Mouse (Mus musculus) lung, embryonic 16.5 days (tissue): ENCODE measurements around the gene Mkrn2. TPM values are rescaled to one million over a fixed set of nuclear protein-coding genes. Genes with fewer than 3 reads are reported as not detected.
"Not testable (repeated sequence)": the region's sequence is repeated elsewhere in the genome, so short reads cannot be mapped to it uniquely, and the experiment has no call there.

ENCODE experiments used
- ATAC-seq: fragments of 200-750 bp; cut with Nextera tagmentation; 2 replicates; pipeline ENCODE4 v1.8.0; 2017; ENCODE audit warnings: low read depth, mild to moderate bottlenecking, moderate library complexity
- H3K27ac ChIP-seq: fragments of 300-500 bp; sonication (generic); 2 replicates; pipeline ENCODE4 v1.5.1; 2014; ENCODE audit warnings: mild to moderate bottlenecking, control low read depth, low read length
- H3K27me3 ChIP-seq: fragments of 300-500 bp; sonication (generic); 2 replicates; pipeline ENCODE4 v1.6.1; 2014; ENCODE audit warnings: low read depth, low read length, mixed read lengths; ENCODE audit not compliant: control insufficient read depth, insufficient read depth
- H3K36me3 ChIP-seq: fragments of 300-500 bp; sonication (generic); 2 replicates; pipeline ENCODE4 v1.6.1; 2014; ENCODE audit warnings: low read length; ENCODE audit not compliant: control insufficient read depth, insufficient read depth
- H3K4me1 ChIP-seq: fragments of 300-500 bp; sonication (generic); replicated peaks from 2 replicates; pipeline ENCODE4 v1.6.1; 2014; ENCODE audit warnings: low read length, mixed read lengths; ENCODE audit not compliant: control insufficient read depth, insufficient read depth
- H3K4me2 ChIP-seq: fragments of 300-500 bp; sonication (generic); 2 replicates; pipeline ENCODE4 v1.6.1; 2014; ENCODE audit warnings: low read depth, low read length, control low read depth
- H3K4me3 ChIP-seq: fragments of 300-500 bp; sonication (generic); 2 replicates; pipeline ENCODE4 v1.5.1; 2014; ENCODE audit warnings: mild to moderate bottlenecking, low read length, control low read depth
- H3K9ac ChIP-seq: fragments of 300-500 bp; sonication (generic); 2 replicates; pipeline ENCODE4 v1.6.1; 2014; ENCODE audit warnings: low read length, control low read depth
- H3K9me3 ChIP-seq: fragments of 300-500 bp; sonication (generic); 2 replicates; pipeline ENCODE4 v1.6.1; 2016; ENCODE audit warnings: low read length; ENCODE audit not compliant: control insufficient read depth
- WGBS: fragments of 180-500 bp; shearing (Covaris S2); extraction: QIAGEN DNeasy Blood & Tissue Kit; methylation state at CpG from one replicate; pipeline ENCODE4 v1.1.7; 2014; 5-methylcytosine and 5-hydroxymethylcytosine counted together
- polyA plus RNA-seq: library from polyadenylated mRNA; unstranded; fragments of >200 nt; fragmentation: Nextera tagmentation; extraction: Ambion mirVana; gene quantifications from 2 replicates; pipeline ENCODE4 v1.2.1, GENCODE M21; 2015

Gene Mkrn2
- polyA plus RNA-seq, 1 experiment from 2014 or later: 27.1 TPM

DNA sequence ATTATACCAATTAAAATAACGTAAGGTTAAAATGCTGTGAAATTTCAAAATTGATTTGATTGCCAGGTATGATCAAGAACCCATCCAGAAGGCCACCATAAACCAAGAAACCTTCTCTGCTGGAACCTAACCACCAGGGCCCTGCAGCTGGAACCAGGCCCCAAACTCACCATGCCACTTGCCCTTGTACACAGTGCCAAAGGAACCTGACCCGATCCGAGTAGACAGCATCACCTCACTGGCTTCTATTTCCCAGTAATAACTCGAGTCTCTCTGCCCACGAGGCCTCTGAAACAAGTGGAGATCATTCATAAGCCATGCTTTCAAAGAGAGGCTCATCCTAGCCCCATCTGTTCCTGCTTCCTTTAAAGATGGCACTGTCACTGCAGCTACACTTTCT is 24.4 kb downstream of the Mkrn2 start:
- Histone ChIP-seq H3K4me3 (no peak overlapping the region), H3K9me3 (no peaks in the 10 kb centered on the region), H3K36me3 (peaks cover 45% of the 10 kb centered on the region), H3K27ac (no peak overlapping the region), H3K27me3 (no peaks in the 10 kb centered on the region), H3K9ac (no peak overlapping the region), H3K4me2 (no peak overlapping the region), H3K4me1 (no peaks in the 10 kb centered on the region)
- no peak for ATAC-seq
- WGBS: 88% methylated on average over 5 of the region's 5 CpGs

DNA sequence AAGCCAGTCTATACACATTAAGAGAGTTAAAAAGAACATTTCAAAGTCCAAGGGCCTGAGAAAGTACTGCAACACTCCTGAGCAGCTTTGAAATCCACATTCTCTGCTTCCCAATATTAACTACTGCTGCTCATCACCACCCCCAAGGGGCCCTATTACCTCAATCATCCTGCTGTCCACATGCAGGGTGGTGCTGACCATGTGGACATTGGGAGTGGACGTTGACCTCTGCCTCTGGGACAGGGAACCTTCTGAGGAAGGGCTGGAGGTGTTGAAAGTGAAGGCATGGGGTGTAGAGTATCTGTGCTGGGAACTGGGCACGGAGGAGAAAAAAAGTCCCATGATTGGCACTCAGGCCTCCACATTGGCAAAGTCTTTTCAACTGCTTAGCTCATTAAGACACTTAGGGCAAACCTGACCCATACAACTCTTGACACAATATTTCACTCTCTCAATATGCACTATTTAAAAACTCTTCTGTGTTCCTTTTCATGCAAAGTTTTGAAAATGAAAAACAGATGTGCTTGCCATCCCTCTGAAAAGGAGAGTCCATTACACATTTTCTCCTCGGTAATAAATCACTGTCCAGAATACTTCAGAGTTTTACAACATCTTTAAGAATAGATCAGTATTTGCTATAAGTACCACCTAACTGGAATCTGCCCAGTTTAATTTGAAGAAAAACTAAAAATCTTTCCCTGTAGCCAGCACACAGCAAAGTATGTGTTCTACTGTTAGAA is 29.5 kb downstream of the Mkrn2 start:
- H3K36me3 ChIP-seq: peaks cover 33% of the 10 kb centered on the region
- no peak overlapping the region for H3K4me3 ChIP-seq
- ATAC-seq: no peak
- no peak overlapping the region for H3K9ac ChIP-seq
- H3K27me3 ChIP-seq: no peaks in the 10 kb centered on the region
- H3K4me2 ChIP-seq: no peak overlapping the region
- no peaks in the 10 kb centered on the region for H3K4me1 ChIP-seq
- 86% methylated on average over 3 of the region's 3 CpGs for WGBS
- H3K9me3 ChIP-seq: no peaks in the 10 kb centered on the region
- no peak overlapping the region for H3K27ac ChIP-seq

DNA sequence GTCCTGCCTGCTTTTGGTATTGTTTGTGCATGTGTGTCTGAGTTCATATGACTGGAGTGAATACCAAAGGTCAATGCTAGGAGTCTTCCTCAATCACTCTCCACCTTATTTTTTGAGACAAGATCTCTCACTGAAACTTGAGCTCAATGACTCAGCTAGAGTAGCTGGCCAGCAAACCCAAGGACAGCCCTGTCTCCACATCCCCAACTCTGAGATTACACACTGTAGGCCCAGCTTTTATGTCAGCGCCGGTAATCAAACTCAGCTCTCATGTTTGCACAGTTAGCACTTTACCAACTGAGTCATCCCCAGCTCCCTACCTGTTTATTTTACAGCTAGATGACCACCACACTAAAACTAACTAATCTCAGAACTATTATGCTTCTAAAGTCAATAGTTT is 32.3 kb downstream of the Mkrn2 start:
- Histone ChIP-seq H3K27me3 (no peaks in the 10 kb centered on the region), H3K9me3 (no peaks in the 10 kb centered on the region), H3K4me3 (no peak overlapping the region), H3K9ac (no peak overlapping the region), H3K4me1 (no peaks in the 10 kb centered on the region), H3K4me2 (no peak overlapping the region), H3K27ac (no peak overlapping the region), H3K36me3 (peaks cover 32% of the 10 kb centered on the region)
- WGBS: 70% methylated on average over 2 of the region's 2 CpGs
- ATAC-seq: no peak

DNA sequence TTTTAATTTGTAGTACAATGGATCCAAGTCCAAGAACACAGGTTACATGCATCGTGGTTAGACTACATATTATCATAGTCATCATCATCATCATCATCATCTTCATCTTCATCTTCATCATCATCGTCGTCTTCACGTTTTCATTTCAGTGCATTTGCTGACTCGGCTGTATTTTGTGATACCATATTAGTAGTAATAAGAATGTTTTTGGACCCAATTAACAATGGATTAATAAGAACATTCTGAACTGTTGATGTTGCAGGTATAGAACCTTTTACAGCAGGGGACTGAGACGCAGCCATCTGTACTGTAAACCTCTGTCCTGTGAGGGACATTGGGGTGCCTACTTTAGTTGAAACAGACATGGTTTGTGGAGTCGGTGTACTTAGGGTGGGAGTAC is 36.5 kb downstream of the Mkrn2 start:
- H3K4me2 ChIP-seq, H3K27me3 ChIP-seq, H3K27ac ChIP-seq, ATAC-seq, H3K9me3 ChIP-seq, H3K9ac ChIP-seq, H3K4me1 ChIP-seq, H3K4me3 ChIP-seq: not testable (repeated sequence)
- WGBS: 94% methylated on average over 7 of the region's 7 CpGs
- H3K36me3 ChIP-seq: peaks cover 25% of the 10 kb centered on the region

DNA sequence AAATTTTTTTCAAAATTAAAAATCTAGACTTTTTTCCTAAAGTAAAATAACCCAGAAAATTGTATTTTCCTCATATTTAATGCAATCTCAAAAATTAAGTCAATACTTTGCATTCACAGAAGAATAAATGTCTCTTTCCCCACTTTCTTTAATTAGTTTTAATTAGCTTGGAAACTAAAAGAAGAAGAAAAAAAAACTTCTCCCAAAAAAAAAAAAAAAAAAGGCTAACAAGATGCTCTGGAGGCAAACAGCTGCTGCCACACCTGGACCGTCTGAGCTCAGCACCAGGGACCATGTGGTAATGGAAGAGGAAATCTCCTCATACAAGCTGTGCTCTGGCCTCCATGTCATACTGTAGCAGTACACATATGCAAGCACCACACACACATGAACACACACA is 41.6 kb downstream of the Mkrn2 start:
- no peak overlapping the region for H3K4me2 ChIP-seq
- H3K27ac ChIP-seq: no peak overlapping the region
- H3K9ac ChIP-seq: no peak overlapping the region
- WGBS: 82% methylated on average over 1 of the region's 1 CpGs
- H3K36me3 ChIP-seq: 0 out of 2 replicates have a peak, but pooled peaks cover 3% of the 10 kb centered on the region
- H3K4me3 ChIP-seq: no peak overlapping the region
- H3K9me3 ChIP-seq: no peaks in the 10 kb centered on the region
- no peaks in the 10 kb centered on the region for H3K27me3 ChIP-seq
- H3K4me1 ChIP-seq: no peaks in the 10 kb centered on the region
- no peak for ATAC-seq

DNA sequence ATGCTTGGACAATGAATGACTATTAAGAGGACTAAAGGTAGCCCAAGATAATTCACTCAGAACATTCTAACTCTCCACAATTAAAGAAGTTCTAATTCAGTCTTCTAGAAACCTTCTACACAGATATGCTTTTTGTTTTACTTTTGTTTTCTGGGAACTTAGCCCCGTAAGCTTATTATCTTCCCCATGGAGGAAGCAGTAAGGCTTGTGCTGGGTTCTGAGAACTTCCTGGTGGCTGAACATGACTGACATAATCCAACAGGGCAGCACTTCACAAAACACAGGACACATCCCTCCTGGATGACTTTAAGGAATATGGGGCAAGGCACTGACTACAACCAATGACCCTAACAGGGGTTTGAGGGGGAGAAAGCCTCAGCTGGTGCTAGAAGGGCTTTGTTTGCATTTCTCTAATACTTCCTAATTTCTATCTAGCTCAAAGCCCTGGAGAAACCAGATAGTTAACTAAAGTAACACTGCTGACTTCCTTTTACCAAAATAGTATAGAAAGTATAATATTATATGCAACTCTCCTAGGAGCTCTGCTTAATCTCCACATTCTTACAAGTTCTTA is 48.2 kb downstream of the Mkrn2 start:
- Histone ChIP-seq H3K36me3 (no peaks in the 10 kb centered on the region), H3K9me3 (no peaks in the 10 kb centered on the region), H3K9ac (no peak overlapping the region), H3K4me1 (peaks cover 24% of the 10 kb centered on the region), H3K4me2 (no peak overlapping the region), H3K4me3 (no peak overlapping the region), H3K27ac (no peak overlapping the region), H3K27me3 (no peaks in the 10 kb centered on the region)
- no peak for ATAC-seq
- WGBS: 61% methylated on average over 1 of the region's 1 CpGs

DNA sequence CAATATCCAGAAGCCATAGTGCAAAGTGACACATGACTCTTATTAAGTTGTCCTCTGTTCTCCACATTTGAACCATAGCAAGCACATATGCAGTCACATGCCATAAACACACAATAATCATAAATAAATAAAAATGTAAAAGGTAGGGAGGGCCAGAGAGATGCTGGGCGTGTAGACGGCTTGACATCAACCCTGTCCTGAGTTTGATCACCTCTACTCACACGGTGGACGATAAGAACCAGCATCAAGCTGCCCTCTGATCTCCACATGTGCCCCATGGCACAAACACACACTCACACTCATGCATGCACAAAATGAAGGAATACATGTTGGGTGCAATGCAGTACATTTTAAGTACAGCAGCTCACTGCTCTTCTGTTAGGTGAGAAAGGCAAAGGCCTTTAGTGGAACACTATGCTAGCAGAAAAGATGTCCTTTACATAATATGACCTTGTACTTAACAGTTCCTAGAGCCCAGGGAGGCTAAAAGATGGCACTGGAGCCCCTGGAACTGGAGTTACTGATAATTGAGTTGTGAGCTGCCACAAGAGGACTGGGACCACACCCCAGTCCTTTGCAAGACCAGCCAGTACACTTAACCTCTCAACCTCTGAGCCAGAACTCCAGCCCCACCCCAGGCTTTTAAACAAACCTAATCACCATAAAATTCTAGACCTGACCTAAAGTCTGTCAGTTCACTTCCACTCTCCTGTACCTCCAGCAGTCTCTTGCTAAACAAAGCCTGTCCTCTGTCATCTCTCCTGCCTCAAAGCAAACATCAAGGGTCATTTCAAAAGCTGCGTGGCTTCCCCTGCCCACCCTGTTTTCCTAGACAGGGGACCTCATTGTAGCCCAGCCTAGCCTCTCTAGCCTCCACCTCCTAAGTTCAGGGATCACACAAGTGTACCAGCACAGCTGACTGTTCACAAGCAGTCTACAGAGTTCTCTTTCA is 49.0 kb downstream of the Mkrn2 start:
- H3K9ac ChIP-seq: no peak overlapping the region
- H3K4me2 ChIP-seq: no peak overlapping the region
- H3K27ac ChIP-seq: no peak overlapping the region; the same call in 1 of the 2 replicates
- peaks cover 24% of the 10 kb centered on the region for H3K4me1 ChIP-seq
- H3K27me3 ChIP-seq: no peaks in the 10 kb centered on the region
- H3K36me3 ChIP-seq: no peaks in the 10 kb centered on the region
- no peak overlapping the region for H3K4me3 ChIP-seq
- no peaks in the 10 kb centered on the region for H3K9me3 ChIP-seq
- WGBS: 51% methylated on average over 5 of the region's 5 CpGs
- ATAC-seq: 0 out of 2 replicates have a peak, but pooled peaks have one; percentile 31

DNA sequence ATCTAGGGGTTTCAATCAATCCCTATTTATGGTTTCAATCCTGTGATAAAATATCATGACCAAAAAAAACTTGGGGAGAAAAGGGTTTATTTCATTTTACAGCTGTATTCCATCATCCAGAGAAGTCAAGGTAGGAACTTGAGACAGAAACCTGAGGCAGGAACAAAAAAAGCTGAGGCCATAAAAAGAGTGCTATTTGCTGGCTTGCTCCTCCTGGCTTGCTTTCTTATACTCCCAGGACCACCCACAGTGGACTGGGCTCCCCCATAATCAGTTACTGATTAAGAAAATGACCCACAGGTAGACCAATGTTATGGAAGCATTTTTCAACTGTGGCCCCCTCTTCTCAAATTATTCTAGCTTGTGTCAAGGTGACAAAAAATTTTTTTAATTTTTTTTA is 50.0 kb downstream of the Mkrn2 start:
- Histone ChIP-seq H3K9ac (no peak overlapping the region), H3K4me2 (no peak overlapping the region), H3K9me3 (no peaks in the 10 kb centered on the region), H3K36me3 (no peaks in the 10 kb centered on the region), H3K27me3 (no peaks in the 10 kb centered on the region), H3K4me3 (no peak overlapping the region), H3K4me1 (peaks cover 24% of the 10 kb centered on the region), H3K27ac (no peak overlapping the region)
- ATAC-seq: no peak

DNA sequence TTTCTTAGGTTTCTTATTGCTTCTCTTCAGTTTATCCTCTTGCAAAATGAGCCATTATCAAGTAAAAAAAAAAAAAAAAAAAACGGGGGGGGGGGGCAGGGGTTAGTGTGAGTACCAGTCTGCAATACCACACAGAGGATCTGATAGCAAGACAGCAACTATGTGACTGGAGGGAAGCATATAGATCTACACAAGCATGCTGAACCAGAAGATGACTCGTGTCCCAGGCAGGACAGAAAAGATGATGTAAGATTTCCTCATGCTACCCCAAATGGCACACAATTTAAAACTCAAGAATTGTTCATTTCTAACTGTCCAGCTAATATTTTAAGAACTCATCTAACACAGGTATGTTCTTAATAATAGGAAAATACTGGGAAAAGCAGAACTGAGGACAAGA is 52.2 kb downstream of the Mkrn2 start:
- Histone ChIP-seq H3K36me3 (no peaks in the 10 kb centered on the region), H3K27ac (no peak overlapping the region), H3K4me1 (peaks cover 24% of the 10 kb centered on the region), H3K27me3 (no peaks in the 10 kb centered on the region), H3K4me3 (no peak overlapping the region), H3K4me2 (no peak overlapping the region), H3K9me3 (no peaks in the 10 kb centered on the region), H3K9ac (no peak overlapping the region)
- no peak for ATAC-seq
- 26% methylated on average over 2 of the region's 2 CpGs for WGBS
